Mouse (Mus musculus) ES-Bruce4 (cell line): Measurements from ENCODE around the gene Heg1.

ENCODE experiments used
- CTCF ChIP-seq: IDR thresholded peaks from one replicate; pipeline ENCODE4 v1.8.1; 2011; ENCODE audit warnings: low read depth, low read length
- POLR2A ChIP-seq: IDR thresholded peaks from one replicate; pipeline ENCODE4 v1.8.1; 2011; ENCODE audit warnings: low read length; ENCODE audit not compliant: insufficient read depth

DNA sequence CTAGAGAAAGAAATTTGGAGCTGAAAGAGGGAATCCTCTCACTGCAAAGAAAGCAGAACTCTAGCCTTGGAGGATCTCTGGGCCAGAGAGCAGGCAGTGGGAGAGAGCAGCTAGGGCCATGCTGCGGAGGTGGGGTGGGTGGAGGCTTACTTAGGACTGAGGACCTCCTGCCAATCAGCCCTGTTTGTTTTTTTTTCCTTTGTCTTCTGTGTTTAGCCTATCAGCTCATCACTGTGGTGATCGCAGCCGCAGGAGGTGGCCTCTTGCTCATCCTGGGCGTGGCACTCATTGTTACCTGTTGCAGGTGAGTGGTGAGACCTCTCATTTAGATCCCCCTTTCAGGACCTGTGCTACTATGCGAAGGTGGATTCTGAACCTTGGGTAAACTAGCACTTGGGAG lies 76.4 kb downstream of the Heg1 start:
- TF ChIP-seq CTCF (no peak), POLR2A (no peak)
